Mouse (Mus musculus) spleen, postnatal 14 days (tissue): ENCODE measurements at regions not wholly inside any gene's neighbourhood (a gene's known extent, or its start where the extent isn't known, plus 50 kb on each side); places are given as distances from the start of the nearest gene placed in this dataset.
A peak's percentile ranks its signal among the peaks of the same experiment; 100 is the strongest.

Experiments used
- DNase-seq, 2 experiments: peaks; one replicate each; pipeline ENCODE4 v3.0.0; 2021 to 2022; ENCODE audit warnings: low spot score in 2 of 2

- no peak for DNase-seq
Observed at GRCm38 (mm10) chr2:77358176-77358575, 77.8 kb upstream of the Sestd1 start.

- DNase-seq: no peak
Observed at GRCm38 (mm10) chr2:77356798-77357197, 76.4 kb upstream of the Sestd1 start.

GRCm38 (mm10) chr2:77351987-77352628 is 71.7 kb upstream of the Sestd1 start:
- no peak for DNase-seq

GRCm38 (mm10) chr2:77347027-77347426 is 66.6 kb upstream of the Sestd1 start:
- DNase-seq: no peak

- DNase-seq: no peak
Observed at GRCm38 (mm10) chr2:77343736-77344440, 63.5 kb upstream of the Sestd1 start.

- DNase-seq: no peak
Observed at GRCm38 (mm10) chr2:77342416-77342815, 62.0 kb upstream of the Sestd1 start.

- peak; percentile 44 to 66 for DNase-seq
Observed at GRCm38 (mm10) chr2:77341575-77342332, 61.4 kb upstream of the Sestd1 start.

- no peak for DNase-seq
Observed at GRCm38 (mm10) chr2:77340076-77340475, 59.7 kb upstream of the Sestd1 start.

GRCm38 (mm10) chr2:77337786-77338406 is 57.5 kb upstream of the Sestd1 start:
- no peak for DNase-seq

GRCm38 (mm10) chr2:77337318-77337717 is 56.9 kb upstream of the Sestd1 start:
- no peak for DNase-seq

GRCm38 (mm10) chr2:77336810-77337209 is 56.4 kb upstream of the Sestd1 start:
- no peak for DNase-seq

GRCm38 (mm10) chr2:77334706-77335105 is 54.3 kb upstream of the Sestd1 start:
- no peak for DNase-seq

- DNase-seq: no peak
Observed at GRCm38 (mm10) chr2:77333394-77334079, 53.1 kb upstream of the Sestd1 start.
